In genomic region chr12:105497894-105498293, GRCm38 (mm10) we compare ENCODE assay signal across 8 mouse cellular contexts. TPM values are rescaled to one million over a fixed set of nuclear protein-coding genes. Genes with fewer than 3 reads are reported as not detected.
DNase-seq lines count a peak whose midpoint lies in the region; ATAC-seq and TF ChIP-seq lines count a peak whose summit lies in the region.

No protein-coding gene starts in this region.

- H3K36me3 ChIP-seq in C2C12 (ENCODE audit: control insufficient read depth, insufficient read depth) = no peaks in the 10 kb centered on the region
- H3K36me3 ChIP-seq in forebrain, embryonic 11.5 days (ENCODE audit: control insufficient read depth, insufficient read depth, low read length) = no peaks in the 10 kb centered on the region
- no peaks in the 10 kb centered on the region for H3K36me3 ChIP-seq in lung, embryonic 14.5 days (ENCODE audit: insufficient read depth)

- H3K27ac ChIP-seq in bone marrow, adult 2 months (ENCODE audit: control insufficient read depth, insufficient read depth, low read depth, low read length, poor library complexity) = no peak overlapping the region
- no peak overlapping the region for H3K27ac ChIP-seq in forebrain, embryonic 11.5 days (ENCODE audit: low read depth, low read length)
- H3K27ac ChIP-seq in lung, embryonic 14.5 days (ENCODE audit: low read depth) = no peak overlapping the region
- H3K27ac ChIP-seq in olfactory bulb, adult 2 months (ENCODE audit: insufficient read depth, low read depth, low read length) = no peak overlapping the region

- DNase-seq in forebrain, embryonic 11.5 days (ENCODE audit: low spot score) = peak; percentile 88
- DNase-seq in heart, postnatal 36 days = peak; percentile 84 to 89
- peak; percentile 28 for DNase-seq in large intestine, adult 2 months (ENCODE audit: low read depth, low spot score)
- DNase-seq in lung, embryonic 14.5 days = peak; percentile 91
- DNase-seq in thymus, postnatal 4 days = peak; percentile 85

- WGBS in bone marrow, adult 2 months = 16% methylated on average over 6 of the region's 6 CpGs
- WGBS in forebrain, embryonic 11.5 days = 20% methylated on average over 6 of the region's 6 CpGs
- 12% methylated on average over 6 of the region's 6 CpGs for WGBS in large intestine, adult 2 months
- WGBS in lung, embryonic 14.5 days = 15% methylated on average over 6 of the region's 6 CpGs
- 13% methylated on average over 6 of the region's 6 CpGs for WGBS in olfactory bulb, adult 2 months

- no peak overlapping the region for H3K4me3 ChIP-seq in C2C12 (ENCODE audit: insufficient read depth, poor library complexity, severe bottlenecking)
- H3K4me3 ChIP-seq in bone marrow, adult 2 months (replicated peaks; ENCODE audit: control insufficient read depth, low read depth, low read length) = no peak overlapping the region
- H3K4me3 ChIP-seq in forebrain, embryonic 11.5 days (ENCODE audit: low read depth, low read length) = no peak overlapping the region
- no peak overlapping the region for H3K4me3 ChIP-seq in lung, embryonic 14.5 days (ENCODE audit: low read depth, low read length)
- no peak overlapping the region for H3K4me3 ChIP-seq in olfactory bulb, adult 2 months (ENCODE audit: insufficient read depth, low read depth, low read length)

- TF ChIP-seq CTCF in C2C12 (IDR thresholded peaks at IDR 0.05; ENCODE audit: control insufficient read depth, insufficient read depth, insufficient read length) = peak; percentile 82
- TF ChIP-seq CTCF in bone marrow, adult 2 months (IDR thresholded peaks at IDR 0.05; ENCODE audit: control insufficient read depth, insufficient read depth, low read length) = peak; percentile 87
- TF ChIP-seq CTCF in lung, embryonic 14.5 days (IDR thresholded peaks at IDR 0.05; ENCODE audit: low read depth) = peak; percentile 94
- TF ChIP-seq CTCF in olfactory bulb, adult 2 months (IDR thresholded peaks at IDR 0.05; ENCODE audit: insufficient read depth, low read depth, low read length) = peak; percentile 82

- intact Hi-C loops in heart, postnatal 36 days (cut with DNase I) = loop anchor here (1.0 to 5.0 kb wide), 3 partner anchors 87 to 224 kb away; no protein-coding TSS in a partner anchor

- H3K4me1 ChIP-seq in bone marrow, adult 2 months (ENCODE audit: control insufficient read depth, insufficient read depth, low read length) = no peaks in the 10 kb centered on the region
- H3K4me1 ChIP-seq in forebrain, embryonic 11.5 days (replicated peaks; ENCODE audit: control insufficient read depth, insufficient read depth, low read length) = no peaks in the 10 kb centered on the region
- no peaks in the 10 kb centered on the region for H3K4me1 ChIP-seq in lung, embryonic 14.5 days (ENCODE audit: insufficient read depth)
- H3K4me1 ChIP-seq in olfactory bulb, adult 2 months (ENCODE audit: control insufficient read depth, insufficient read depth, low read length) = 0 out of 2 replicates have a peak, but pooled peaks cover 3% of the 10 kb centered on the region

- no peaks in the 10 kb centered on the region for H3K79me3 ChIP-seq in C2C12 (ENCODE audit: low read depth)

- H3K27me3 ChIP-seq in C2C12 (ENCODE audit: control insufficient read depth, insufficient read depth, insufficient read length) = peaks cover 3% of the 10 kb centered on the region
- no peaks in the 10 kb centered on the region for H3K27me3 ChIP-seq in forebrain, embryonic 11.5 days (ENCODE audit: control insufficient read depth, insufficient read depth, low read length)
- no peaks in the 10 kb centered on the region for H3K27me3 ChIP-seq in lung, embryonic 14.5 days (ENCODE audit: insufficient read depth, low read length)

- H3K4me2 ChIP-seq in forebrain, embryonic 11.5 days (ENCODE audit: low read depth, low read length, severe bottlenecking) = no peak overlapping the region
- H3K4me2 ChIP-seq in lung, embryonic 14.5 days = no peak overlapping the region

- H3ac ChIP-seq in C2C12 (ENCODE audit: control insufficient read depth, insufficient read length, low read depth) = no peak overlapping the region

- ATAC-seq in forebrain, embryonic 11.5 days (replicated peaks; ENCODE audit: low FRiP score) = peak; percentile 73
- ATAC-seq in lung, embryonic 14.5 days (ENCODE audit: insufficient read depth) = peak; percentile 75

- TF ChIP-seq POLR2A in bone marrow, adult 2 months (IDR thresholded peaks at IDR 0.05; ENCODE audit: borderline replicate concordance, control insufficient read depth, low read depth, low read length) = no peak
- TF ChIP-seq POLR2A in olfactory bulb, adult 2 months (IDR thresholded peaks at IDR 0.05; ENCODE audit: insufficient read depth, low read depth, low read length) = no peak

- no peak overlapping the region for H3K9ac ChIP-seq in forebrain, embryonic 11.5 days (ENCODE audit: low read length)
- H3K9ac ChIP-seq in lung, embryonic 14.5 days = no peak overlapping the region

- no peaks in the 10 kb centered on the region for H3K79me2 ChIP-seq in C2C12 (ENCODE audit: control insufficient read depth, insufficient read depth)

- H3K9me3 ChIP-seq in forebrain, embryonic 11.5 days (ENCODE audit: control insufficient read depth, low read length) = no peaks in the 10 kb centered on the region
- no peaks in the 10 kb centered on the region for H3K9me3 ChIP-seq in lung, embryonic 14.5 days (ENCODE audit: low read depth, low read length)

TF ChIP-seq in C2C12, 6 proteins besides CTCF, POLR2A, EP300 and RAD21:
- TF ChIP-seq USF1 (IDR thresholded peaks at IDR 0.05; ENCODE audit: low read depth) = no peak
- no peak for TF ChIP-seq CEBPB (IDR thresholded peaks at IDR 0.05; ENCODE audit: low read depth)
- no peak for TF ChIP-seq MYOD1 (IDR thresholded peaks at IDR 0.05; ENCODE audit: control insufficient read depth, insufficient read length, low read depth)
- no peak for TF ChIP-seq MYOG (IDR thresholded peaks at IDR 0.05; ENCODE audit: control insufficient read depth, extremely low read depth, insufficient read length)
- TF ChIP-seq MAX (IDR thresholded peaks at IDR 0.05) = no peak
- no peak for TF ChIP-seq FOSL1 (IDR thresholded peaks at IDR 0.05; ENCODE audit: insufficient read depth, low read length, poor library complexity, severe bottlenecking)

RNA-seq across cellular contexts. Expression of gene D430019H16Rik, which starts 44.2 kb away (rescaled TPM):
- not detected for polyA plus RNA-seq in C2C12 (2012; fragmentation: generic; extraction: Trizol)
- not detected in 2 replicates for polyA plus RNA-seq in bone marrow, adult 2 months (2011; ENCODE audit: insufficient read depth, insufficient read length, low replicate concordance, missing spikeins)
- polyA plus RNA-seq in forebrain, embryonic 11.5 days (2014; fragmentation: Nextera tagmentation; extraction: Ambion mirVana) = 5.3 and 6.1 TPM in 2 replicates
- total RNA-seq in heart, postnatal 36 days (2021) = under 1 TPM; 0.16 to 0.31 TPM
- 1.2 TPM in 2 replicates for polyA plus RNA-seq in large intestine, adult 2 months (2012; rRNA removed)
- 2.3 and 3.0 TPM in 2 replicates for polyA plus RNA-seq in lung, embryonic 14.5 days (2014; fragmentation: Nextera tagmentation; extraction: Ambion mirVana)
- polyA plus RNA-seq in olfactory bulb, adult 2 months (2012; ENCODE audit: insufficient read depth, insufficient read length, low replicate concordance, missing spikeins) = not detected in 2 replicates

Comparison
In these comparisons a context has a peak if more than half of its experiments do, and no peak if none do; other contexts are left out.
1. DNase-seq: peak in every context shown above with its lines; median percentile 91 in lung, embryonic 14.5 days; 88 in forebrain, embryonic 11.5 days; 86 in heart, postnatal 36 days; 85 in thymus, postnatal 4 days; 28 in large intestine, adult 2 months.